Mouse (Mus musculus) kidney, postnatal 0 days (tissue): ENCODE measurements around the gene Pdcd1. TPM values are rescaled to one million over a fixed set of nuclear protein-coding genes. Genes with fewer than 3 reads are reported as not detected.
"Not testable (repeated sequence)": the region's sequence is repeated elsewhere in the genome, so short reads cannot be mapped to it uniquely, and the experiment has no call there.

Experiments
- ATAC-seq: fragments of 200-750 bp; cut with Nextera tagmentation; replicated peaks from 2 replicates; pipeline ENCODE4 v1.8.0; 2017; ENCODE audit warnings: low read depth, moderate number of reproducible peaks, moderate TSS enrichment, moderate library complexity; ENCODE audit not compliant: low FRiP score
- DNase-seq: peaks from one replicate; pipeline ENCODE4 v3.0.0-alpha.2; 2016; ENCODE audit warnings: low spot score
- H3K27ac ChIP-seq: fragments of 300-500 bp; sonication (generic); 2 replicates; pipeline ENCODE4 v1.5.1; 2014; ENCODE audit warnings: mild to moderate bottlenecking
- H3K27me3 ChIP-seq: fragments of 300-500 bp; sonication (generic); 2 replicates; pipeline ENCODE4 v1.6.1; 2014; ENCODE audit warnings: low read length, mixed read lengths; ENCODE audit not compliant: insufficient read depth
- H3K36me3 ChIP-seq: fragments of 300-500 bp; sonication (generic); 2 replicates; pipeline ENCODE4 v1.6.1; 2014; ENCODE audit warnings: low read length, mixed read lengths; ENCODE audit not compliant: insufficient read depth
- H3K4me1 ChIP-seq: fragments of 300-500 bp; sonication (generic); replicated peaks from 2 replicates; pipeline ENCODE4 v1.6.1; 2014; ENCODE audit warnings: antibody characterized with exemption, low read length, mixed read lengths; ENCODE audit not compliant: insufficient read depth
- H3K4me2 ChIP-seq: fragments of 300-500 bp; sonication (generic); 2 replicates; pipeline ENCODE4 v1.6.1; 2014; ENCODE audit warnings: mild to moderate bottlenecking, low read length, moderate library complexity, mixed read lengths
- H3K4me3 ChIP-seq: fragments of 300-500 bp; sonication (generic); replicated peaks from 2 replicates; pipeline ENCODE4 v1.5.1; 2014; ENCODE audit warnings: low read depth, low read length
- H3K9ac ChIP-seq: fragments of 300-500 bp; sonication (generic); 2 replicates; pipeline ENCODE4 v1.6.1; 2014; ENCODE audit warnings: low read depth, low read length
- H3K9me3 ChIP-seq: fragments of 300-500 bp; sonication (generic); replicated peaks from 2 replicates; pipeline ENCODE4 v1.6.1; 2016; ENCODE audit warnings: low read length, inconsistent platforms, mixed read lengths
- CTCF ChIP-seq: IDR thresholded peaks from 2 replicates; pipeline ENCODE4 v1.5.1; 2016; ENCODE audit warnings: antibody characterized with exemption, low read depth, mild to moderate bottlenecking, moderate library complexity
- WGBS: fragments of 180-500 bp; shearing (Covaris S2); extraction: QIAGEN DNeasy Blood & Tissue Kit; methylation state at CpG from one replicate; pipeline ENCODE4 v1.1.7; 2014; 5-methylcytosine and 5-hydroxymethylcytosine counted together
- polyA plus RNA-seq: library from polyadenylated mRNA; unstranded; fragments of >200 nt; fragmentation: Nextera tagmentation; extraction: Ambion mirVana; gene quantifications from 2 replicates; pipeline ENCODE4 v1.2.1, GENCODE M21; 2015

Pdcd1 gene
- polyA plus RNA-seq, 1 experiment from 2014 or later = not detected

- no peak for ATAC-seq
- no peak for TF ChIP-seq CTCF
Measured at GRCm38 (mm10) chr1:94001023-94001422, 51.3 kb downstream of the Pdcd1 start.

GRCm38 (mm10) chr1:93991491-93991890 lies 60.9 kb downstream of the Pdcd1 start:
- ATAC-seq, DNase-seq, H3K4me3 ChIP-seq, H3K4me2 ChIP-seq, H3K27ac ChIP-seq, H3K27me3 ChIP-seq, H3K9ac ChIP-seq, H3K9me3 ChIP-seq, H3K36me3 ChIP-seq, H3K4me1 ChIP-seq: not testable (repeated sequence)
- 82% methylated on average over 3 of the region's 3 CpGs for WGBS

More at GRCm38 (mm10) chr1:94001023-94001422, 51.3 kb downstream of the Pdcd1 start:
- H3K9ac ChIP-seq = no peak overlapping the region
- no peaks in the 10 kb centered on the region for H3K27me3 ChIP-seq
- no peak overlapping the region for H3K27ac ChIP-seq
- H3K36me3 ChIP-seq = no peaks in the 10 kb centered on the region
- DNase-seq = no peak
- no peaks in the 10 kb centered on the region for H3K4me1 ChIP-seq
- no peak overlapping the region for H3K4me3 ChIP-seq
- H3K9me3 ChIP-seq = no peaks in the 10 kb centered on the region
- H3K4me2 ChIP-seq = no peak overlapping the region
- 77% methylated on average over 2 of the region's 2 CpGs for WGBS

- 78% methylated on average over 2 of the region's 2 CpGs for WGBS
- not testable (repeated sequence) for H3K27me3 ChIP-seq, H3K36me3 ChIP-seq, ATAC-seq, H3K4me1 ChIP-seq, H3K4me3 ChIP-seq, DNase-seq, H3K9me3 ChIP-seq, H3K27ac ChIP-seq, H3K4me2 ChIP-seq, H3K9ac ChIP-seq
Measured at GRCm38 (mm10) chr1:93991068-93991467, 61.3 kb downstream of the Pdcd1 start.

- not testable (repeated sequence) for H3K9me3 ChIP-seq, H3K4me3 ChIP-seq, H3K4me1 ChIP-seq, H3K27ac ChIP-seq, DNase-seq, H3K4me2 ChIP-seq, H3K36me3 ChIP-seq, ATAC-seq, H3K9ac ChIP-seq, H3K27me3 ChIP-seq
- 91% methylated on average over 7 of the region's 8 CpGs for WGBS
Measured at GRCm38 (mm10) chr1:93990209-93990608, 62.1 kb downstream of the Pdcd1 start, which contains the start of gene Gal3st2c. Gal3st2c (plus strand) TSS chr1:93990509.

DNA sequence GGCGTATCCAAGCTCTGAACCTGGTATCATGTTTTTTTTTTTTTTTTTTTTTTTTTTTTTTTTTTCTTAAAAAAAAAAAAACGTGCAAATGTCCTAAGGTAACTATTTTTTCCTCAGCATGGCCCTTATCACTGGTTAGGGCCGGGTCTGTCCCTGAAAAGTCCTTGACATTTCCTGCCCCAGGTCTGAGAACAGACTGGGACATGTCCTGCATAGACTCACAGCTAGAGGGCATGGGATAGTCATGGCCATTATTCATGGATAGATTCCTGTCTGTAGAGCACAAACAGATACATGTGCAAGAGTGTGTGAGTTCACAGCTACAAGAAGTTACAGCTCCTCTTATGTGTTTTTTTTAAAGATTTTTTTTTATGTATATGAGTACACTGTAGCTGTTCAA lies 63.6 kb downstream of the Pdcd1 start:
- DNase-seq (no peak), ATAC-seq (no peak)
- Histone ChIP-seq H3K9me3 (no peaks in the 10 kb centered on the region), H3K4me2 (no peak overlapping the region), H3K4me1 (no peaks in the 10 kb centered on the region), H3K4me3 (no peak overlapping the region), H3K27me3 (no peaks in the 10 kb centered on the region), H3K9ac (no peak overlapping the region), H3K27ac (no peak overlapping the region), H3K36me3 (no peaks in the 10 kb centered on the region)
- peak; percentile 4; the same call in 1 of the 2 replicates for TF ChIP-seq CTCF
- 65% methylated on average over 3 of the region's 3 CpGs for WGBS

Other genes with a start within 250 kb of the Pdcd1 start
- 9.6 and 11.4 TPM in 2 replicates for gene Ing5, start 248.6 kb downstream of the Pdcd1 start, polyA plus RNA-seq
- gene D2hgdh, start 227.6 kb downstream of the Pdcd1 start, polyA plus RNA-seq = 12.7 and 13.3 TPM in 2 replicates
- gene Gal3st2, start 191.2 kb downstream of the Pdcd1 start, polyA plus RNA-seq = 0.13 and 0.19 TPM in 2 replicates
- not detected in 2 replicates for gene Gal3st2b, start 134.2 kb downstream of the Pdcd1 start, polyA plus RNA-seq
- not detected in 2 replicates for gene Gal3st2c, start 62.0 kb downstream of the Pdcd1 start, polyA plus RNA-seq
- not detected in 2 replicates for gene Neu4, start 32.1 kb downstream of the Pdcd1 start, polyA plus RNA-seq